Mouse (Mus musculus): ENCODE results near the gene Duox2. TPM values are rescaled to one million over a fixed set of nuclear protein-coding genes. Genes with fewer than 3 reads are reported as not detected.

Gene Duox2
- polyA plus RNA-seq, 1 experiment from 2014 or later = not detected

- WGBS = 68% methylated on average over 9 of the region's 9 CpGs
- Histone ChIP-seq H3K27ac (no peak overlapping the region), H3K9ac (no peak overlapping the region), H3K4me3 (no peak overlapping the region), H3K27me3 (no peaks in the 10 kb centered on the region), H3K9me3 (no peaks in the 10 kb centered on the region), H3K36me3 (no peaks in the 10 kb centered on the region), H3K4me2 (no peak overlapping the region), H3K4me1 (replicated peaks) (peaks cover 10% of the 10 kb centered on the region)
- ATAC-seq (ENCODE audit: low FRiP score) = no peak
These were observed 66.6 kb downstream of the Duox2 start for GRCm38 (mm10) chr2:122231616-122232015.

GRCm38 (mm10) chr2:122230395-122230794 lies 67.9 kb downstream of the Duox2 start:
- no peaks in the 10 kb centered on the region for H3K27me3 ChIP-seq
- no peak overlapping the region for H3K9ac ChIP-seq
- no peak overlapping the region for H3K4me2 ChIP-seq
- no peaks in the 10 kb centered on the region for H3K9me3 ChIP-seq
- no peaks in the 10 kb centered on the region for H3K36me3 ChIP-seq
- 92% methylated on average over 6 of the region's 6 CpGs for WGBS
- no peak for ATAC-seq (ENCODE audit: low FRiP score)
- H3K4me1 ChIP-seq (replicated peaks) = peaks cover 10% of the 10 kb centered on the region
- H3K4me3 ChIP-seq = no peak overlapping the region
- no peak overlapping the region for H3K27ac ChIP-seq

Other genes starting within 250 kb of the Duox2 start
- gene Spg11, start 180.1 kb downstream of the Duox2 start, polyA plus RNA-seq (2015; fragmentation: Nextera tagmentation; extraction: Ambion mirVana) = 8.3 and 8.9 TPM in 2 replicates
- 112 and 119 TPM in 2 replicates for gene B2m, start 150.8 kb downstream of the Duox2 start, polyA plus RNA-seq (2015; fragmentation: Nextera tagmentation; extraction: Ambion mirVana)
- gene Trim69, start 137.7 kb downstream of the Duox2 start, polyA plus RNA-seq (2015; fragmentation: Nextera tagmentation; extraction: Ambion mirVana) = not detected in 2 replicates
- gene Patl2, start 112.3 kb downstream of the Duox2 start, polyA plus RNA-seq (2015; fragmentation: Nextera tagmentation; extraction: Ambion mirVana) = not detected in 2 replicates
- gene Terb2, start 112.2 kb downstream of the Duox2 start, polyA plus RNA-seq (2015; fragmentation: Nextera tagmentation; extraction: Ambion mirVana) = not detected in 2 replicates
- gene Sord, start 63.7 kb downstream of the Duox2 start, polyA plus RNA-seq (2015; fragmentation: Nextera tagmentation; extraction: Ambion mirVana) = 18.7 and 19.4 TPM in 2 replicates
- gene Duoxa2, start 451 bp upstream of the Duox2 start, polyA plus RNA-seq (2015; fragmentation: Nextera tagmentation; extraction: Ambion mirVana) = not detected in 2 replicates
- 0.13 TPM in 1 of 2 replicates, not detected in the other for gene Duoxa1, start 15.3 kb upstream of the Duox2 start, polyA plus RNA-seq (2015; fragmentation: Nextera tagmentation; extraction: Ambion mirVana)
- 0.13 and 0.16 TPM in 2 replicates for gene Duox1, start 17.2 kb upstream of the Duox2 start, polyA plus RNA-seq (2015; fragmentation: Nextera tagmentation; extraction: Ambion mirVana)
- gene Shf, start 70.7 kb upstream of the Duox2 start, polyA plus RNA-seq (2015; fragmentation: Nextera tagmentation; extraction: Ambion mirVana) = 12.9 and 13.5 TPM in 2 replicates
- 0.05 and 0.14 TPM in 2 replicates for gene Slc28a2, start 128.0 kb upstream of the Duox2 start, polyA plus RNA-seq (2015; fragmentation: Nextera tagmentation; extraction: Ambion mirVana)
- gene Gm14085, start 186.5 kb upstream of the Duox2 start, polyA plus RNA-seq (2015; fragmentation: Nextera tagmentation; extraction: Ambion mirVana) = not detected in 2 replicates

Data from hindbrain, embryonic 13.5 days (tissue).